Mouse (Mus musculus): ENCODE measurements at regions not wholly inside any gene's neighbourhood (a gene's known extent, or its start where the extent isn't known, plus 50 kb on each side); places are given as distances from the start of the nearest gene placed in this dataset.

DNA sequence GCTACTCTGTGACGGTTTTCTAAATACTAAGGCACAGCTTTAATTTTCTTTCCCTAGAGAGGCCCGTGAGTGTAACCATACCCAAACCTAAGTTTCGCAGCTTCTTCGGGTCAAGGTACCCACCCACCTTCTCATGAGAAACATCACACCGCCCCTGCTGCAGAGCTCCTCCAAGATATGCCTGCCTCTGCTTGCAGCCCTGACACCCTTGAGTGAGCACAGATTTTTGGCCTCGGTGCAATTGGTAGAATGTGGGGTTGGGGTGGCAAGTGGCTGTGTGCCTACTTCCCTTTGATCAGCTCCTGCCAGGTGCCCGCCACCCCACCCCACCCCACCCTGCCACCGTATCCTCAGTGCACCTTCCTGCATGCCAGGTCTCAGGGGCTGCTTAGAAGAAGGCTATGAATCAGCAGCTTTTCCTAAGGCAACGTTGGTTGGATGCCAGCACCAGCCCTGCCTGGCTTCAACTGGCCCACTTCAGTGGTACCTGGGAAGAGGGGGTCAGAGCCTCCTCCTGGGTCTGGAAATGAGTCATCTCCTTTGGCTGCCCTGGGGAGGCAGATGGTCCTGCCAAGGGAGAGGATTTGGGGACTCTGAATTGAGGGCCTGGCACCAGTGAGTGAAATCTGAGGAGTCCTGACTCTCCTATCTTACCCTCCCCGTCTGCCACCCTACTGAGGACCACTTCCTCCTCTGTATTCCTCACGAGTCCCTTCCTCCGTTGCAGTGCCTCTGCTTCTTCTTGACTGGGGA is 95.6 kb upstream of the Atp1a1 start:
- intact Hi-C loops (cut with DNase I) = no loop called here
- peak; percentile 29 to 40 for DNase-seq (ENCODE audit: low spot score in 2 of 2)

- intact Hi-C loops (cut with DNase I) = no loop called here
These were observed 92.3 kb upstream of the Atp1a1 start for GRCm38 (mm10) chr3:101696832-101697231.

DNA sequence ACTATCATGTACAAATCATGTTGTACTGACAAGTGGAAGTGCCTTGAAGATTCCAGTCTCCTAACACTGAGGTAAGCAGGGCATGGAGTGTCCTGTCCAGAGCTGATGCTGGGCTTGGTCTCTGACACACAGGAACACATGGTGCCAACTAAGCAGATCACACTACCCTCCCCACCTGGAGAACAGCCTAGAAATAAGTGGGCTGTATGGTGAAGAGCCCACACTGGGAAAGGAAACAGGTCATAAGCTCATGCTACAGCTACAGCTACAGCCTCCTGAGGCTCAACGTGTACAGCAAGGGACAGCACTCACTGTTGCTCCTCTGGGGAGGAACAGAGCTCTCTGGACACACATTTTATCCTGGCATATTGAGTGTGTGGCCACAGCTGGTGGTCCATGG is 89.8 kb upstream of the Atp1a1 start:
- intact Hi-C loops (cut with DNase I) = no loop called here
- DNase-seq (ENCODE audit: low spot score in 2 of 2) = no peak

More at GRCm38 (mm10) chr3:101696832-101697231, 92.3 kb upstream of the Atp1a1 start:
- DNase-seq (ENCODE audit: low spot score in 2 of 2) = no peak

DNA sequence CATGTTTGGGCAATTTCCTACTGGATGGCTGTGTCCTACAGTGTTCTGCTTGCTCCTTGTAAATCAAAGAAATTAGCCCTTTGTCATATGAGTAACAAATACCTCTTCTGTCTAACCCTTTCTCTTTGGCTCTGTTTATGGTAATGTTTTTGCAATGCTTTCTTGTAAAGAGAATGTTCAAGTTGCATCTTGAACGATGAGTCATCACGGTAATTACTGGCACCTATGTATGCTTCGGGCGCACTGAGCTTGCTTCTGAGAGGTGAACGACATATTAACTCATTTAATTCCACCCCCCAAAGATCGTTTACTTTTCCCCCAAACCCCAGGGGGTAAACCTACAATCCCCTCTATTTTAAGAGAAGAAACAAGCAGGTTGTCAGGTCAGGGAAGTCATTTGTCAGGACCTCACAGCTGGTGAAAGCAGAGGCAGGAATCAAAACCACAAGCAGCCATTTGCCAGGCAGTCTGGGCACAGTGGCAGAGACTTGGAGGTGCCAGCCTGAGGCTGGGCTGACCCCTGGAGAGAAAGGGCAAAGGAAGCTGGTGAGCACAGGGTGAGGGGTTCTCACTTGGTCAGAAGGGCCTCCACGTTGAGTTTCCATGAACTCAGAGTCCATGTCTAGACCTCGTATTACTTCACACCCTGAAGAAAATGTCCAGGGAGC is 87.6 kb upstream of the Atp1a1 start:
- intact Hi-C loops (cut with DNase I) = no loop called here
- DNase-seq (ENCODE audit: low spot score in 2 of 2) = no peak

- no peak for DNase-seq (ENCODE audit: low spot score in 2 of 2)
- intact Hi-C loops (cut with DNase I) = no loop called here
These were observed 86.3 kb upstream of the Atp1a1 start for GRCm38 (mm10) chr3:101690779-101691178.

DNA sequence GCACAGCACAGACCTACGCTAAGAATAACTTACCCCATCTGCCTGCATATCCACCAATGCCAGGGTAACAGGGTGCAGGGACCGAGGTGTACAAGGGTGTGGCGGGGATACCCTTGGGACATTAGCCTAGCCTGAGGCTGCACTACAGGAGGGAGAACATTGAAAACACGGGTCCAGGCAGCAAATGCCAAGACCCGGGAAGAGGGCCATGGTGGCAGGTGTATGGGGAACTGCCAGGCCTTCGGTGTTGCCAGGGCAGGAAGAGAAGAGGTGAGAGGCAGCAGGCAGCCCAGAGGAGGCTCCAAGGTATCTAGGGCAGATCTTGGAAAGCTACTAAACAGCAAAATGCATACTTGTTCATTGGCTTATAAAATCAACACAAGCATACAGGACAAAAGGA is 85.7 kb upstream of the Atp1a1 start:
- intact Hi-C loops (cut with DNase I) = no loop called here
- DNase-seq (ENCODE audit: low spot score in 2 of 2) = no peak

- intact Hi-C loops (cut with DNase I) = no loop called here
- no peak for DNase-seq (ENCODE audit: low spot score in 2 of 2)
These were observed 80.7 kb upstream of the Atp1a1 start for GRCm38 (mm10) chr3:101685203-101685602.

DNA sequence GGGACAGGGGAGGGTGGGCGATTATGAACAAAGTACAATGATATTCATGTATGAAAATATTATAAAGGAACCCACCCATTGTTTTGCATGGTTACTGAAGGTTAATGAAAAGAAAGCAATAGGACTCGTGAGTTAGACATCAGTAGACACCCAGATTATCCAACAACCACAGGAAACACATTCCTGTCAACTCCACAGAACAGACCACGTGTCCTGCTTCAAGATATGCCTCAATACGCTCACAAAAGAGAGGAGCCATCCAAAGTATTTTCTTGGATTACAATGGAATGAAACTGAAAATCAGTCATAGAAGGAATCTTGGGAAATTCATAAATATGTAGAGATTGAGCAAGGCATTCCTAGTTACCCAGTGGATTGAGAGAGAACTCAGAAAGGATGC is 68.5 kb upstream of the Atp1a1 start:
- DNase-seq (ENCODE audit: low spot score in 2 of 2) = no peak
- intact Hi-C loops (cut with DNase I) = no loop called here

DNA sequence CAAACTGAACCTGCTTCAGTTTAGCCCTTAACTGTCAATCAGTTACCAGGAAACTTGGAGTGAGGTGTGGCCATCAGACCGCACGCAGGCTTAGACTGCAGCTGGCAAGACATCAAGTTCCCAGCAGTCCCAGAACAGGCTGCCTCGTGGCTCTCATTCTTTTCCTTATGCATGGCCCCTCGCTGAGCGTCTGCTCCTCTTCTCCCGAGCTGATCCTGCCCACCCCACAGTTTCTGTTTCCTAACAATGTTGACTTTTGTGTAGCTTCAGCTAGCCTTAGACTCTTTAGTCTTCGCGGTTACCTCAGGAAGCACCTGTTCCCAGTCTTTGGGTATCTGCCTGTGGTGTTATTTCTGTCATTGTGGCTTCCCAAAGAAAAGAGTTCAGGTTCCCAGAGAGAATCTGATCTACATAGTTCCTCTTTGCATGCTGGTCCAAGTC is 66.1 kb upstream of the Atp1a1 start:
- no peak for DNase-seq (ENCODE audit: low spot score in 2 of 2)
- intact Hi-C loops (cut with DNase I) = no loop called here

GRCm38 (mm10) chr3:101669743-101670142 is 65.3 kb upstream of the Atp1a1 start:
- DNase-seq (ENCODE audit: low spot score in 2 of 2) = no peak
- intact Hi-C loops (cut with DNase I) = no loop called here

DNA sequence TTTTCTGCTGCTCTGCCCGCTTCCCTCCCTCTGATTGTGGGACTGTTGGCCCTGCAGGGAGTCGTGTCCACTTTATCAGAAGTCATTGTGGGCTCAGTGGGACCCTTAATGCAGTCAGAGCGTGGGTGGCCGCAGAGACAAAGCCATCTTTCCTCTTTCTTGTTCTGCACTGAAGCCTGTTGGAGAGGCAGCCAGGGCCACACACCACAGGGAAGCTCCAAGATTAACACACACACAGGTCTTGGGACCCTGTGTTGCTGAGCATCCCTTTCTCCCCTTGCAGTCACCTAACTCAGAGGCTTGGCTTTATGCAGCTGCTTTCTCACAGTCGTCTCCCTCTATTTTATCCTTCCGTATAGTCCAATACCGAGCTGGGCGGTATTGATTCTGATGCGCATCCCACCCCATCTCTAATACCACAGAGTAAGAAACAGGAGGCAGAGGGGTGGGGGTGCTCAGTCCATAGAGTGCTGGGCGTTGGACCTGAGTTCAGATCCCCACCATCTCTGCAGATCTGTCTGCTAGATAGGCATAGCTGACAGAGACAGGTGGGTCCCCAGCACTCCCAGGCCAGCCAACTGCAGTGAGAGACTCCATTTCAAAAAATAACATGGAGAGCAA is 63.4 kb upstream of the Atp1a1 start:
- intact Hi-C loops (cut with DNase I) = no loop called here
- DNase-seq (ENCODE audit: low spot score in 2 of 2) = no peak

- no peak for DNase-seq (ENCODE audit: low spot score in 2 of 2)
- intact Hi-C loops (cut with DNase I) = no loop called here
These were observed 62.7 kb upstream of the Atp1a1 start for GRCm38 (mm10) chr3:101667186-101667585.

- intact Hi-C loops (cut with DNase I) = no loop called here
- no peak for DNase-seq (ENCODE audit: low spot score in 2 of 2)
These were observed 62.1 kb upstream of the Atp1a1 start for GRCm38 (mm10) chr3:101666583-101666982.

DNA sequence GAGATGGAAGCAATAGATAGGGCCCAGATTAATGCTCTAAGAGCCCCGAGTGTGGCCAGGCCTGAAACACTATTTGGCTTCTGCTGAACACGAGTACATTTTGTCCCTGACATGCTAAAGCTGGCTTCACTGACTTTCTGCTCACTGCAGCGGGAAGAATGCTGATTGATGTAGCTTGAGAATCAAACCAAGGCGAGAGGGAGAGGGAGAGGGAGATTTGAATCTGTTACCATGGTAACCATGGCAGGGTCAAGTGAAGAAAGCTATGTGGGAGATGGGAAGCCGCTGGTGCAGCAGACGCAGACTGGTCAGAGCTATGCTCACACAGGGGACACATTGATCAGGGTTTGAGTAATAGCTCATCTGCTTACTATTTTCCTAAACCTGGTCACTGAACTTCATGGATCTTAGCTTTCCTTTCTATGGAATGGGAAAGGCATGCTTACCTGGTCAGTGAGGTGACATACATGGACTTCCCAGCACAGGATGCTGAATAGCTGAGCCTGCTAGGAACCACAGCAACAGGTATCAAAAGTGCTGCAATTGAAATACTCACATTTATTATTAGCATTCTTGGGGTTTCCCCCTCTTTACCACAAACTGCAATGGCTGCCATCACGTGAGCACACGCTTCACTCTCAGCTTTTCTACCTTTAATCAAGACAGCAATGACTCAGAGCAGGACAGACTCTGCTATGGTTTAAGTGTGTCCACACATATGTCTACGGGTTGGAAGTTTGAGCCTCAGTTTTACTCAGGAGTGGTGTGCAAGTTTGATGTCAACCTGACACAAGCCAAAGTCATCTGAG is 56.9 kb upstream of the Atp1a1 start:
- no peak for DNase-seq (ENCODE audit: low spot score in 2 of 2)

DNA sequence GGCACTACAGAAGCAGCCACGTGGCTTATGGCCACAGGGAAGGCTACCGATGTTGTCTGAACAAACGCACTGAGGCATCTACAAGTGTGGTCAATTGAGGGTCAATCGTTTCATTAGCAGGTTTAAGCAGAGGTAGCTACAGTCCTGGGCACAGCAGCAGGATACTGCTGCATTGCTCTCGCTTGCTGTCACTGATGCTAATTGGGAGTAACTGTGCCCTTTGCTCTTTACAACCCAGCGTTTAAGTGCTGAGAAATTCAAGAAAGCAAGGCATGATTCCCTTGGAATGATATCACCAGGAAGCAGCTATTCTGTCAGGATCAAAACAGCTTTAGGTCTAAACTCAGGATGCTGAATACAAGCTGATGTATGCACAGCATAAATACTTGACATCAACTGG is 56.2 kb upstream of the Atp1a1 start:
- no peak for DNase-seq (ENCODE audit: low spot score in 2 of 2)
- intact Hi-C loops (cut with DNase I) = no loop called here

More for the DNA sequence above, 56.9 kb upstream of the Atp1a1 start:
- intact Hi-C loops (cut with DNase I) = no loop called here

DNA sequence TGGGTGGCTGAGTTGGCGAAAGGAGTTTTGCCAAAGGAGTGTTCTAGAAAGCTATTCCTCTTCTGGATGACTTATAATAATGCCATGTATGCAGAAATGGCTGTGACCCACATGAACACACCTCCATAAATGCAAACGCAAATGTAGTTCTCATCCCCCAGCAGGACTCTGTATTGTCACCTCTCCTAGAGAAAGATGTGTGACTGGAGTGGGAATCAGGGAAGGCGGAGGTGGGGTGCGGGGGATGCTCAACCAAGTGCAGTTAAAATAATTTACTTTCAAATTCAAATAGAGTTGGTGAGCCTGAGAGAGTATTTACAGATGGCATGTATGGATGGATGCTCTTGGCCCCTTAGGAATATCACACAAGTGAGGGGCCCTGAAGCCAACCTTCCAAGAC is 55.7 kb upstream of the Atp1a1 start:
- DNase-seq (ENCODE audit: low spot score in 2 of 2) = peak; percentile 57 to 60
- intact Hi-C loops (cut with DNase I) = no loop called here

DNA sequence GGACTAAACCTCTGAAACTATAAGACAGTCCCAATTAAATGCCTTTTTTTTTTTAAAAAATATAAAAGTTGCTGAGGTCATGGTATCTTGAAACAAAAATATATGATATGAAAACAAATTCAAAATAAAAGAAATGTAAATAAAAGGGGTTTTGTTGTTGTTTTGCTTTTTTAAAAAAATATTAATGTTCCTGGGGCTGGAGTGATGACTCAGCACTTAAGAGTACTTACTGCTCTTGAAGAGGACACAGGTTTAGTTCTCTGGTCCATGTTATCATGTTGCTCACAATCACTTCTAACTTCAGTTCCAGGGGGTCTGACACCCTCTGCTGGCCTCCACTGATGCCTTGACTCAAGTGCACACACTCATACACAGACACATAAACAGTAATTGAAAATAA is 53.5 kb upstream of the Atp1a1 start:
- DNase-seq (ENCODE audit: low spot score in 2 of 2) = no peak
- intact Hi-C loops (cut with DNase I) = no loop called here

DNA sequence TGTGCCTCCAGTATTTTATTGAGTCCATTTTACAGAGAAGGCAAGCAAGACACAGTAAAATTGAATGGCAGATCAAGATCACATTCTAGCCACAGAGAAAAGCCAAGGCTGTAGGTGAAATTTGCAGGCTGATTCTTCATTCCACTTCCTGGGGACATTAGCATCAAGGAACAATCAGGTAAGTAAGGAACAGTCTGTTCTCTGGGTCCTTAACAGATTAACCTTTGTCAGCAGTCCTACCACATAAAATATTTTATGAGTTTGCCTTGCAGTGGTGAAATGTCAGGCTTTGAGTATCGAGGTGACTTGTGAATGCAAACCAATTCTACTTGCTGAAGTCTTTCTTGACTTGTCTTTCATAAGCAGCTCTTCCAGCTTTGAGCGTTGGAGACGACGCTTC is 50.2 kb upstream of the Atp1a1 start:
- no peak for DNase-seq (ENCODE audit: low spot score in 2 of 2)
- intact Hi-C loops (cut with DNase I) = no loop called here
